Mouse (Mus musculus) limb, embryonic 14.5 days (tissue): ENCODE measurements at regions not wholly inside any gene's neighbourhood (a gene's known extent, or its start where the extent isn't known, plus 50 kb on each side); places are given as distances from the start of the nearest gene placed in this dataset.

Experiments used
- ATAC-seq: fragments of 200-750 bp; cut with Nextera tagmentation; 2 replicates; pipeline ENCODE4 v1.8.0; 2017; ENCODE audit warnings: low read depth, moderate number of reproducible peaks, moderate TSS enrichment; ENCODE audit not compliant: low FRiP score
- DNase-seq: peaks from one replicate; pipeline ENCODE4 v3.0.0-alpha.2; 2015; ENCODE audit warnings: low spot score
- H3K27ac ChIP-seq: fragments of 300-500 bp; sonication (generic); replicated peaks from 2 replicates; pipeline ENCODE4 v1.5.1; 2014; ENCODE audit warnings: low read depth, mild to moderate bottlenecking, low read length, moderate library complexity, mixed read lengths
- H3K27me3 ChIP-seq: fragments of 300-500 bp; sonication (generic); 2 replicates; pipeline ENCODE4 v1.6.1; 2014; ENCODE audit warnings: low read length, mixed read lengths; ENCODE audit not compliant: control insufficient read depth, insufficient read depth
- H3K36me3 ChIP-seq: fragments of 300-500 bp; sonication (generic); 2 replicates; pipeline ENCODE4 v1.6.1; 2014; ENCODE audit warnings: mild to moderate bottlenecking, low read length, moderate library complexity, mixed read lengths; ENCODE audit not compliant: control insufficient read depth, insufficient read depth
- H3K4me1 ChIP-seq: fragments of 300-500 bp; sonication (generic); 2 replicates; pipeline ENCODE4 v1.6.1; 2014; ENCODE audit warnings: antibody characterized with exemption, low read length, mixed read lengths; ENCODE audit not compliant: control insufficient read depth, insufficient read depth
- H3K4me2 ChIP-seq: fragments of 300-500 bp; sonication (generic); replicated peaks from 2 replicates; pipeline ENCODE4 v1.6.1; 2014; ENCODE audit warnings: low read depth, mild to moderate bottlenecking, low read length, moderate library complexity; ENCODE audit not compliant: severe bottlenecking
- H3K4me3 ChIP-seq: fragments of 300-500 bp; sonication (generic); replicated peaks from 2 replicates; pipeline ENCODE4 v1.5.1; 2014; ENCODE audit warnings: low read length
- H3K9ac ChIP-seq: fragments of 300-500 bp; sonication (generic); 2 replicates; pipeline ENCODE4 v1.6.1; 2014; ENCODE audit warnings: mild to moderate bottlenecking, low read depth, low read length, moderate library complexity; ENCODE audit not compliant: severe bottlenecking
- H3K9me3 ChIP-seq: fragments of 300-500 bp; sonication (generic); 2 replicates; pipeline ENCODE4 v1.6.1; 2016; ENCODE audit warnings: low read length; ENCODE audit not compliant: control insufficient read depth
- POLR2A ChIP-seq: fragments of 200-500 bp; IDR thresholded peaks from 2 replicates; pipeline ENCODE4 v1.8.0; 2012; ENCODE audit warnings: inconsistent platforms, mild to moderate bottlenecking, moderate library complexity, borderline replicate concordance; ENCODE audit not compliant: insufficient read depth, insufficient read length; ENCODE audit errors: extremely low read depth
- WGBS: fragments of 180-500 bp; shearing (Covaris S2); extraction: QIAGEN DNeasy Blood & Tissue Kit; methylation state at CpG from one replicate; pipeline ENCODE4 v1.1.7; 2014; 5-methylcytosine and 5-hydroxymethylcytosine counted together

DNA sequence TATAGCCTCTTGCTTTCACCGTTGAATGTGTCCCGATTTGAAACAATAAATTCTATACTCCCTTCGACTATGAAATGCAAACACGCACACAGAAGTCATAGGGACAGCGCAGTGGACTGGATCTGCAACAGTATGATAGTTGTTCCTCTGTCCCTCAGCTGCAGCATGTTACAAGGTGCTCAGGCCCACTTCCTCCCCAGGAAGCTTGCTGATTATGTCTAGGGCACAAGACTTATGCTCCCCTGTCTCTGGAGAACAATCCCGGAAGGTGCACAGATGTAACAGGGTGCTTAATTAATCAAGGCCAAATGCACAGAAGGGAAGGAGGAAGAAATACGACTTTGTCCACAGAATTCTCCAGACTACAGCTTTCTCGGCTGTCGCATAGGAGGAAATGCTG is 365.9 kb upstream of the Tnp1 start:
- H3K4me2 ChIP-seq, result no peak overlapping the region
- no peak for TF ChIP-seq POLR2A

DNA sequence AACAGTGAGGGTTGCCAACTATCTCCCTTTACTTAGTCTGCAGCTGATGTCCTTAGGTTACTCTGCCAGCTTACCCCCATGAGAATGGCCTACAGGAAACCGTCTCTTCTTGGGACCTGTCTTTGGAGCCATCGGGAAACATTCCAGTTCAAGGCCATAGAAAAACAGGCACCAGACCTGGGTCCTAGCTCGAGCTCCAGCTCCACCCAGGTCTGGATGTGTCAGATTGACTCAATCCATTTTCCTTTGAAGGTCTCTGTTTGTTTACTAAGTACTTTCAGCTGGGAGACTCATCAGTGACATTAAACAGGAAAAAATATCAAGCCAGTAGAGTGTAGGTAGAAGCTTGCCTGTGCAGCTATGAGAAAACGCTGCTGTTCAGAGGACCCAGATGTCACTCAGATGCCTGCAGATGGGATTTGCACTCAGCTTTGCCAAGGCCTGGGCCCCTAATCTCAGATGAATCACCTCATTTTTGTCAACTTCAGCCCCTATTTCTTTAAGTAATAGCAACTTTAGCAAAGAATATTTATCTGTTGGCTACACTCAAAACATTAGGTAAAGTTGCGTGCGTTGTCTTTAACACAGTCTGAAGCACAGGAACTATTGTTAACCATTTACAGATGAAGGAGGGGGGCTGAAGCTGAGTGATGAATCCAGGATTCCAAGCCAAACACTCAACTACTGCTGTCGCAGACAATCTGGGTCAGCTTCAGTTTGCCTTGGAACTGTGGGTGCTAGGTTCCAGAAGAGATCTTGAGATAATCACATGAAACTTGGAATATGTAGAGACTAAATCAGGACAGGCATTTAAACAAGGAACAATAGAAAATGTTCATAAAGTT is 359.0 kb upstream of the Tnp1 start:
- Histone ChIP-seq H3K36me3 (no peaks in the 10 kb centered on the region), H3K27me3 (no peaks in the 10 kb centered on the region), H3K9me3 (no peaks in the 10 kb centered on the region), H3K27ac (no peak overlapping the region), H3K4me2 (no peak overlapping the region), H3K9ac (no peak overlapping the region), H3K4me1 (peaks cover 4% of the 10 kb centered on the region; the same call in 1 of the 2 replicates), H3K4me3 (no peak overlapping the region)
- no peak for ATAC-seq
- no peak for DNase-seq
- TF ChIP-seq POLR2A, result no peak
- WGBS, result 72% methylated on average over 7 of the region's 7 CpGs

More for the DNA sequence above, 365.9 kb upstream of the Tnp1 start:
- Histone ChIP-seq H3K36me3 (no peaks in the 10 kb centered on the region), H3K9me3 (no peaks in the 10 kb centered on the region), H3K4me3 (no peak overlapping the region), H3K9ac (no peak overlapping the region), H3K27ac (no peak overlapping the region), H3K4me1 (0 out of 2 replicates have a peak, but pooled peaks cover 4% of the 10 kb centered on the region), H3K27me3 (no peaks in the 10 kb centered on the region)
- DNase-seq, result no peak
- 33% methylated on average over 9 of the region's 9 CpGs for WGBS
- ATAC-seq, result no peak

DNA sequence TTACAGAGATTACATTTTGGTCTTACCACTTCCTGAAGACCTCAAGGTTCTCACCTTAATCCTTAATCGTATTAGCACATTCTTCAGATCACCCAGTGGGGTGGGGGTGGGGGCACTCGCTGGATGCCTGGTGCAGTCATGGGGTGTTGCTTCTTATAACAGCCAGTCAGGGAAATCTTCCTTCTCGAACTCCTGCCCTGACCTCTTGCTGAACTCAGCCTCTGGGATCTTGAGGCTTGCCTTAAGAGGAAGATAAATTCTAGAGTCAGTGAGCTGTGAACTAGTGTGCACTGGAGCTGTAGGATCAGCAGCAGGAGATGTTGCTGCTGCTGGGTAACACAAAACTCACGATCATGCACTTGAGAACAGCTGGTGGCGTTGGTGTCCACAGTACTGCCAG is 352.5 kb upstream of the Tnp1 start:
- TF ChIP-seq POLR2A, result no peak
- Histone ChIP-seq H3K27ac (no peak overlapping the region), H3K4me2 (no peak overlapping the region)

DNA sequence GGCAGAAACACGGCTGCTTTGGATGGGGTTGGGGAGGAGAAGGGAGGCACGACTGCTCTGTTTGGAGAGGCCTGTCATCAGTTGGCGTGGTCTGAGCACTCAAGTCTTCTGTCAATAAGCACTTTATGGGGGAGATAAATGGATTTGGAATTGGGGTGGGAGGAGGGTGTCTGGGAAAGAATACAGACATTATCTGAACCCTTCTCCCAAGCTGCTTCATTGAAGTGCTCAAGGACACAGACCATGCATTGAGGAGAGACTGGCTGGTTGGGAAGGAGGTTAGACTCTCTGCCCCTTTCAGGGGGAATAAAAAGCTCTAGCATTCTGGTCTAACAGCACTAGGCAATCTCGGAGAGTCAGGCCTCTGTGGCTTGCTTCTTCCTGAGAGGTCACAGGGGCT is 350.1 kb upstream of the Tnp1 start:
- Histone ChIP-seq H3K4me1 (peaks cover 43% of the 10 kb centered on the region), H3K27ac (no peak overlapping the region), H3K9ac (no peak overlapping the region), H3K4me3 (no peak overlapping the region), H3K9me3 (no peaks in the 10 kb centered on the region), H3K36me3 (no peaks in the 10 kb centered on the region), H3K4me2 (no peak overlapping the region), H3K27me3 (no peaks in the 10 kb centered on the region)
- ATAC-seq (no peak), DNase-seq (no peak)
- TF ChIP-seq POLR2A, result no peak
- WGBS, result 55% methylated on average over 4 of the region's 4 CpGs

More for the DNA sequence above, 352.5 kb upstream of the Tnp1 start:
- Histone ChIP-seq H3K36me3 (no peaks in the 10 kb centered on the region), H3K4me3 (no peak overlapping the region), H3K9ac (no peak overlapping the region), H3K9me3 (no peaks in the 10 kb centered on the region), H3K27me3 (no peaks in the 10 kb centered on the region), H3K4me1 (peaks cover 21% of the 10 kb centered on the region)
- ATAC-seq (no peak), DNase-seq (no peak)
- WGBS, result 49% methylated on average over 5 of the region's 5 CpGs

DNA sequence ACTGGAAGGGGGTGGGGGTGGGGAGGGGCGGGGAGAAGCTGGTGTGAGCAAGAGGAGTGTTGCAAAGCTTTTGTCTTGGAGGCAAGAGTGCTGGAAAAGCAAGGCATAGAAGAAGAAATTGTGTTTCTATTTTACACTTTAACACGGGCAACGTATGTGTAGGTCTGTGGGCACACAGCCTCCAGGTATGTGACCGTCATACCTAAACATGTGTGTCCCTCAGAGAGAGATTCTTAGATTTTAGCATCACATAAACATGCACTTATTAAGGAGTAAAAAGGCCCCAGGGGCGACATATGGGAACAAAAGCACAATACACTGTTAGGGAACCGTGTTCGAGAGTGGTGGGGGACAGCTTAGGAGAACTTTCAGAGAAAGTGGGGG is 348.6 kb upstream of the Tnp1 start:
- H3K4me3 ChIP-seq, result no peak overlapping the region
- ATAC-seq, result no peak
- peaks cover 39% of the 10 kb centered on the region for H3K4me1 ChIP-seq
- no peak overlapping the region for H3K9ac ChIP-seq
- no peaks in the 10 kb centered on the region for H3K36me3 ChIP-seq
- H3K4me2 ChIP-seq, result no peak overlapping the region
- 25% methylated on average over 7 of the region's 7 CpGs for WGBS
- DNase-seq, result no peak
- H3K27ac ChIP-seq, result peak overlapping the region; percentile 59
- TF ChIP-seq POLR2A, result no peak
- H3K9me3 ChIP-seq, result no peaks in the 10 kb centered on the region
- no peaks in the 10 kb centered on the region for H3K27me3 ChIP-seq
